Mouse (Mus musculus) stomach, embryonic 15.5 days (tissue): ENCODE data around the gene Slc9a9. TPM values are rescaled to one million over a fixed set of nuclear protein-coding genes. Genes with fewer than 3 reads are reported as not detected.

Experiments used
- ATAC-seq: fragments of 200-750 bp; cut with Nextera tagmentation; 2 replicates; pipeline ENCODE4 v1.8.0; 2017; ENCODE audit warnings: low read depth, moderate number of reproducible peaks, moderate TSS enrichment; ENCODE audit not compliant: insufficient read depth, low FRiP score
- H3K27ac ChIP-seq: fragments of 300-500 bp; sonication (generic); 2 replicates; pipeline ENCODE4 v1.5.1; 2015; ENCODE audit warnings: mild to moderate bottlenecking, inconsistent platforms
- H3K27me3 ChIP-seq: fragments of 300-500 bp; sonication (generic); replicated peaks from 2 replicates; pipeline ENCODE4 v1.6.1; 2015; ENCODE audit warnings: inconsistent platforms
- H3K36me3 ChIP-seq: fragments of 300-500 bp; sonication (generic); 2 replicates; pipeline ENCODE4 v1.6.1; 2015; ENCODE audit warnings: inconsistent platforms
- H3K4me1 ChIP-seq: fragments of 300-500 bp; sonication (generic); 2 replicates; pipeline ENCODE4 v1.6.1; 2015; ENCODE audit warnings: inconsistent platforms
- H3K4me2 ChIP-seq: fragments of 300-500 bp; sonication (generic); 2 replicates; pipeline ENCODE4 v1.6.1; 2015; ENCODE audit warnings: mild to moderate bottlenecking, inconsistent platforms
- H3K4me3 ChIP-seq: fragments of 300-500 bp; sonication (generic); replicated peaks from 2 replicates; pipeline ENCODE4 v1.5.1; 2015; ENCODE audit warnings: inconsistent platforms
- H3K9ac ChIP-seq: fragments of 300-500 bp; sonication (generic); 2 replicates; pipeline ENCODE4 v1.6.1; 2015; ENCODE audit warnings: inconsistent platforms
- H3K9me3 ChIP-seq: fragments of 300-500 bp; sonication (generic); 2 replicates; pipeline ENCODE4 v1.6.1; 2016; ENCODE audit warnings: inconsistent platforms
- WGBS: fragments of 180-500 bp; shearing (Covaris S2); methylation state at CpG from one replicate; pipeline ENCODE4 v1.1.7; 2015; 5-methylcytosine and 5-hydroxymethylcytosine counted together
- polyA plus RNA-seq: library from polyadenylated mRNA; unstranded; fragments of >200 nt; fragmentation: Nextera tagmentation; extraction: Ambion mirVana; gene quantifications from 2 replicates; pipeline ENCODE4 v1.2.1, GENCODE M21; 2015

The Slc9a9 gene
- polyA plus RNA-seq, 1 experiment from 2014 or later, result 3.9 TPM

DNA sequence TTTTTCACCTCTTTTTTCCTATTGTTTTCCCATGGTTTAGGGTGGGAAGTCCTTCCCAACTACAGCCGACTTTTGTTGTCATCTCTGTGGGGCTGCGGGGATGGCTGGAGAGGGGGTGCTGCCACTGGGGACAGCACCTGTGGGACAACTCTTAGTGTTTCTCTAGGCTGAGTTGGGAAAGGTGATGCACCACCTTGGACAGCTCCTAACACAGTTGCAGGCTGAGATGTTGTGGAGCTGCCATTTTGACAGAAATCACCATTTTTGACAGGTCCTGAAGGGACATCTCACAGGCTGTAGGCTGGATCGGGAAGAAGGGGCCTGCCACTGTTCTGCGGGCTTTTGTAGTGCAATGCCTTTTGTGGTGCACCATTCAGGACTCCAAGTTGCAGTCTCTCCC is 13.4 kb upstream of the Slc9a9 start:
- Histone ChIP-seq H3K27ac (no peak overlapping the region), H3K27me3 (no peaks in the 10 kb centered on the region), H3K4me3 (no peak overlapping the region), H3K4me1 (no peaks in the 10 kb centered on the region), H3K9ac (no peak overlapping the region), H3K4me2 (no peak overlapping the region), H3K9me3 (no peaks in the 10 kb centered on the region), H3K36me3 (no peaks in the 10 kb centered on the region)
- WGBS, result 73% methylated on average over 4 of the region's 4 CpGs
- no peak for ATAC-seq

- Histone ChIP-seq H3K9me3 (no peaks in the 10 kb centered on the region), H3K27me3 (no peaks in the 10 kb centered on the region), H3K36me3 (no peaks in the 10 kb centered on the region), H3K9ac (no peak overlapping the region), H3K4me1 (no peaks in the 10 kb centered on the region), H3K4me2 (no peak overlapping the region), H3K4me3 (no peak overlapping the region), H3K27ac (no peak overlapping the region)
- ATAC-seq, result peak; percentile 86
- 38% methylated on average over 3 of the region's 3 CpGs for WGBS
Observed at GRCm38 (mm10) chr9:94659401-94660152, 10.1 kb upstream of the Slc9a9 start.

DNA sequence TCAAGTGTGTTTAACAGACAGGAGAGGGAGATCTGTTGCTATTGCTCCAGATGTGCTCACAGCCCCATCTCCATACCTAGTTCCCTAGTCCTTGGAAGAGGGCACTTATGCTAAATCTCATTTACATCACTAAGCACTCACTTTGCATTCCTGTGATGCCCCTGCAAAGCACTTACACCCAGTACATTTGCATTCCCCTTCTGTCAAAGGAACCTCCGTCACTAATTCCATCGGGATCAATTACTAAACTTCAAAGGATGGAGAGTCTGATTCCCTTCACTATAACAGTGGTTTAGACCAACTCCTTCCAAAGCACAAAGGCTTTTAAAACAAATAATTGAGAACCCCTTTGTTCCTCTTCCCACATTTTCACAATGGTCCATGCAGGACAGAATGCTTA is 7.9 kb upstream of the Slc9a9 start:
- H3K9me3 ChIP-seq, result no peaks in the 10 kb centered on the region
- H3K36me3 ChIP-seq, result no peaks in the 10 kb centered on the region
- H3K4me3 ChIP-seq, result no peak overlapping the region
- 24% methylated on average over 2 of the region's 2 CpGs for WGBS
- no peak overlapping the region for H3K27ac ChIP-seq
- no peak for ATAC-seq
- no peaks in the 10 kb centered on the region for H3K27me3 ChIP-seq
- H3K9ac ChIP-seq, result no peak overlapping the region
- H3K4me1 ChIP-seq, result no peaks in the 10 kb centered on the region
- no peak overlapping the region for H3K4me2 ChIP-seq

DNA sequence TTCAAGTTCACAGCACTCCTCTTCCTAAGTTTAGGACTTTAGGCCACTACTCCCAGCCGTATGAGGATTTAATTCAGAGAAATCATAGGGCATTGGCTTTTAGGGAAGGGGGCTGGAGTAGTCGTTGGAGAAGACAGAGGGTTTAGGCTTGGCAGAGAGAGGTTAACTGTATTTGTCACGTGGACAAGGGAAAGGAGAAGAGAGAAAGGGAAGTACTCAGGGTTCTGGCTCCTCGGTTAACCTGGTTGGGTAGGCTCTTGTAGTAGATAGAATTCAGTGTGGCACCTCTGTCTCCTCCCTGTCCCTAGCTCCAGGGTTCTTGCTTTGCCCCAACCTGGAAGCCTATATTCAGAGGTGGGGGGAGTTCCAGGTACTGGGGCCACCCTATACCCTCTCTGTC is 4.5 kb upstream of the Slc9a9 start:
- no peak overlapping the region for H3K4me3 ChIP-seq

GRCm38 (mm10) chr9:94668589-94668988 is 1.1 kb upstream of the Slc9a9 start:
- H3K9ac ChIP-seq, result no peak overlapping the region
- WGBS, result 50% methylated on average over 7 of the region's 7 CpGs
- no peak for ATAC-seq
- H3K27ac ChIP-seq, result no peak overlapping the region
- no peaks in the 10 kb centered on the region for H3K36me3 ChIP-seq
- H3K4me1 ChIP-seq, result peaks cover 5% of the 10 kb centered on the region; the same call in 1 of the 2 replicates
- no peaks in the 10 kb centered on the region for H3K27me3 ChIP-seq
- no peak overlapping the region for H3K4me3 ChIP-seq
- no peaks in the 10 kb centered on the region for H3K9me3 ChIP-seq
- no peak overlapping the region; the same call in 1 of the 2 replicates for H3K4me2 ChIP-seq

More for the DNA sequence above, 4.5 kb upstream of the Slc9a9 start:
- H3K36me3 ChIP-seq, result no peaks in the 10 kb centered on the region
- H3K9me3 ChIP-seq, result no peaks in the 10 kb centered on the region
- H3K4me2 ChIP-seq, result no peak overlapping the region
- H3K9ac ChIP-seq, result no peak overlapping the region
- WGBS, result 72% methylated on average over 4 of the region's 4 CpGs
- peaks cover 3% of the 10 kb centered on the region; the same call in 1 of the 2 replicates for H3K4me1 ChIP-seq
- H3K27ac ChIP-seq, result no peak overlapping the region
- ATAC-seq, result no peak
- H3K27me3 ChIP-seq, result no peaks in the 10 kb centered on the region

- no peak overlapping the region for H3K27ac ChIP-seq
- H3K4me3 ChIP-seq, result peak overlapping the region; percentile 48; the same call in 1 of the 2 replicates
- H3K27me3 ChIP-seq, result no peaks in the 10 kb centered on the region
- peak overlapping the region; percentile 79; the same call in 1 of the 2 replicates for H3K4me2 ChIP-seq
- ATAC-seq, result no peak
- H3K9ac ChIP-seq, result no peak overlapping the region
- H3K36me3 ChIP-seq, result no peaks in the 10 kb centered on the region
- no peaks in the 10 kb centered on the region for H3K9me3 ChIP-seq
- H3K4me1 ChIP-seq, result peaks cover 5% of the 10 kb centered on the region; the same call in 1 of the 2 replicates
Observed at GRCm38 (mm10) chr9:94670704-94671103, 995 bp downstream of the Slc9a9 start.

- 92% methylated on average over 1 of the region's 1 CpGs for WGBS
- no peak for ATAC-seq
- Histone ChIP-seq H3K9me3 (no peaks in the 10 kb centered on the region), H3K27me3 (no peaks in the 10 kb centered on the region), H3K36me3 (no peaks in the 10 kb centered on the region), H3K4me3 (no peak overlapping the region), H3K4me1 (peaks cover 5% of the 10 kb centered on the region; the same call in 1 of the 2 replicates), H3K4me2 (no peak overlapping the region), H3K9ac (no peak overlapping the region), H3K27ac (no peak overlapping the region)
Observed at GRCm38 (mm10) chr9:94674704-94675103, 5.0 kb downstream of the Slc9a9 start.

GRCm38 (mm10) chr9:94678021-94678655 is 8.4 kb downstream of the Slc9a9 start:
- Histone ChIP-seq H3K36me3 (no peaks in the 10 kb centered on the region), H3K4me2 (no peak overlapping the region), H3K4me3 (no peak overlapping the region), H3K27ac (no peak overlapping the region), H3K9me3 (no peaks in the 10 kb centered on the region), H3K4me1 (peaks cover 10% of the 10 kb centered on the region; the same call in 1 of the 2 replicates), H3K9ac (no peak overlapping the region), H3K27me3 (no peaks in the 10 kb centered on the region)
- WGBS, result 68% methylated on average over 3 of the region's 3 CpGs
- ATAC-seq, result no peak

GRCm38 (mm10) chr9:94680468-94681094 is 10.9 kb downstream of the Slc9a9 start:
- no peaks in the 10 kb centered on the region for H3K27me3 ChIP-seq
- WGBS, result 55% methylated on average over 18 of the region's 18 CpGs
- H3K9ac ChIP-seq, result no peak overlapping the region
- no peak overlapping the region for H3K27ac ChIP-seq
- H3K4me2 ChIP-seq, result no peak overlapping the region
- ATAC-seq, result peak; percentile 65; the same call in 1 of the 2 replicates
- H3K4me1 ChIP-seq, result peaks cover 10% of the 10 kb centered on the region; the same call in 1 of the 2 replicates
- H3K9me3 ChIP-seq, result no peaks in the 10 kb centered on the region
- no peaks in the 10 kb centered on the region for H3K36me3 ChIP-seq
- no peak overlapping the region for H3K4me3 ChIP-seq

DNA sequence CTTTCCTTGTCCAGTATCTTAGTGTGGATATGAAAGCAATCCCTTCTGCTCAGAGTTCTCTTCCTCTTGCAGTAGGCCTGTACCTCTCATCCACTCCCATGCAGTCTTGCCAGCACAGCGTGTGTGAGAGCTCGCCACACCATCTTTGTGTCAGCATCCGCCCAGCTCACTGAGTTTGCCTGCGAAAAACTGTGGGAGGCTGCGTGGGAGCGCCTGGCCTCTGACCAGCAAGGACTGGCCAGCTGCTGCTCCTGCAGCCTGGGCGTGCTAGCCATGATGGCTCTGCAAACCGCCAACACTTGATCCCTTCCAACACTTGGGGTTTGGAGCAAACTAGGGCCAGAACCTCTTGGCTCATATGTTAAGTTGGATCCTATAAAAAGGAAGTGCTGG is 11.4 kb downstream of the Slc9a9 start:
- no peak for ATAC-seq
- no peak overlapping the region for H3K27ac ChIP-seq
- WGBS, result 79% methylated on average over 8 of the region's 8 CpGs

DNA sequence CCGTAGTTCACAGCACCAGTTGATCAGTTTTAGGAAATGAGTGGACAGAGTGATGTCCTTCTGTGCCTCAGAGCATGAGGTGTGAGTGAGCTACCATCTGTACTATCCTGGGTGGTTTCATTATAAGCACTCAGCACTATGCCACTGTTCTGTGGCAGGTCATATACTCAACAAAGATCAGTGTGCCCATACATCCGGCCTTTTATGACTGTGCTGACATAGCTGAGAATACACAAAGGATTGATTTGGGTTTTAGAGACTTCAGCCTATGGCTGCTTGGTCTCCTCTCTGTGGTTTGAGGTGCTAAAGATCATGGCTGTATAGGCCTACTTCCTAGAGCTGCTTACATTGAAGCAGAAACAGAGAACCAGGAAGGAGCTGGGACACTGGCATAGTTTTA is 12.6 kb downstream of the Slc9a9 start:
- no peaks in the 10 kb centered on the region for H3K9me3 ChIP-seq
- H3K4me3 ChIP-seq, result no peak overlapping the region
- WGBS, result 80% methylated on average over 2 of the region's 2 CpGs
- peaks cover 10% of the 10 kb centered on the region; the same call in 1 of the 2 replicates for H3K4me1 ChIP-seq
- no peak overlapping the region for H3K9ac ChIP-seq
- H3K4me2 ChIP-seq, result no peak overlapping the region
- H3K36me3 ChIP-seq, result no peaks in the 10 kb centered on the region
- ATAC-seq, result no peak
- no peak overlapping the region for H3K27ac ChIP-seq
- no peaks in the 10 kb centered on the region for H3K27me3 ChIP-seq

More for the DNA sequence above, 11.4 kb downstream of the Slc9a9 start:
- Histone ChIP-seq H3K4me2 (no peak overlapping the region), H3K4me3 (no peak overlapping the region), H3K27me3 (no peaks in the 10 kb centered on the region), H3K9me3 (no peaks in the 10 kb centered on the region), H3K36me3 (no peaks in the 10 kb centered on the region), H3K4me1 (peaks cover 10% of the 10 kb centered on the region; the same call in 1 of the 2 replicates), H3K9ac (no peak overlapping the region)

DNA sequence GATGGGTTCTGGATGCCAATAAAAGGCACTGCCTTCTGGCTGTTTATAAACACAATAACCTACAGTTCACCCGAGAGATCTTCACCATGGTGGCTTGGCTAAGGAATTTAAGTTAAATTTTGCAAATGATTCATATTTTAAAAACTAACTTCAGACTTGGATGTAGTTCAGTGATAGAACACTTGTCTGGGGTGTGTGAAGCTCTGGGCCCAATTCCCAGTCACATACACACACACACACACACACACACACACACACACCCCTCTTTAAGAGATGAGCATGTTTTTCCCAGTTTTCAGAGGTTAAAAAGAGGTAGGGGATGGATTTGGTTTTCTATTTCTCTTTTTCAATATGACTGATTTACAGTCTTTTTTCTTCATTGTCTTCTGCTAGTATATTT is 15.9 kb downstream of the Slc9a9 start:
- no peaks in the 10 kb centered on the region for H3K9me3 ChIP-seq
- H3K4me3 ChIP-seq, result no peak overlapping the region
- no peak for ATAC-seq
- H3K4me1 ChIP-seq, result 0 out of 2 replicates have a peak, but pooled peaks cover 3% of the 10 kb centered on the region
- H3K27ac ChIP-seq, result no peak overlapping the region
- no peak overlapping the region for H3K4me2 ChIP-seq
- no peak overlapping the region for H3K9ac ChIP-seq
- no peaks in the 10 kb centered on the region for H3K36me3 ChIP-seq
- 51% methylated on average over 1 of the region's 1 CpGs for WGBS
- no peaks in the 10 kb centered on the region for H3K27me3 ChIP-seq
